Mouse (Mus musculus): ENCODE results near the gene Abca12. TPM values are rescaled to one million over a fixed set of nuclear protein-coding genes. Genes with fewer than 3 reads are reported as not detected.

Gene Abca12
- polyA plus RNA-seq, 1 experiment from 2014 or later = 0.28 TPM

DNA sequence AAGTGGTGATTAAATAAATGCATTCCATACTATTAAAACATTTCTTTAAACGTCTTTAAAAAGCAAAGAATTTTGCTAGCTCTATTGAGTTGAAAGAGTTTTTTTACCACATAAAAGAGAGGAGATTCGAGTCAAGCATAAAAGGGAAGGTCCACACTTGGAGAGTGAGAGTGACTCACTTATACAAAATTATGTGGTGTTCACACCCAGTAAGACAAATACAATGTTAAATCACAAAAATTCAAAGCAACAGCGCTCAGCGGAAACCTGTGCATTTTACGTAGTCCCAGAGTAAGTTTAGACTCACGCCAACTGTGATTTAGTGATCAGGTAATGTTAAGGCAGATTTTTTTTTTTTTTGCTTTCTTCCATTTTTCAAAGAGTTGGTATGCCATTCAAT is 104.1 kb downstream of the Abca12 start:
- Histone ChIP-seq H3K36me3 (no peaks in the 10 kb centered on the region), H3K27ac (no peak overlapping the region), H3K9ac (no peak overlapping the region), H3K4me3 (replicated peaks) (no peak overlapping the region), H3K4me1 (no peaks in the 10 kb centered on the region), H3K9me3 (no peaks in the 10 kb centered on the region), H3K4me2 (no peak overlapping the region), H3K27me3 (replicated peaks) (no peaks in the 10 kb centered on the region)
- no peak for ATAC-seq (ENCODE audit: insufficient read depth, low FRiP score, low read depth)
- WGBS = 69% methylated on average over 6 of the region's 6 CpGs

DNA sequence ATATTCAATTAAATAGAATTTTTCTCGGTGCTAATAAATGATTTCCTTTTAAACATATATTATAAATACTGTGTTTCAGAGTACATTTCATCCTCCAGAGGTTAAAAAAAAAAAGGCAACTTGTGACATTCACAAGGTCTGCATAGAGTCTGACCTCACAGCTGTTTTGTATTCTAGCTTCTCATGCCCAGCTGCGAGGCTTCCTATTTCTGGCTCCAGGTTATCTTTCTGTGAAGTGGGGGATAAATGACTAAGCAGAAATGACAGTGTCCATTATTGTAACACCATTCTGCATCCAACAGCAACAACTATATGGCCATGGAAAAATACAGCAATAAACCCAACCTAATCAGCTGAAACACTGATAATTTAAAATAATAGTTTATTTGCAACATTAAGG is 107.3 kb downstream of the Abca12 start:
- Histone ChIP-seq H3K27ac (no peak overlapping the region), H3K9me3 (no peaks in the 10 kb centered on the region), H3K36me3 (no peaks in the 10 kb centered on the region), H3K4me3 (replicated peaks) (no peak overlapping the region), H3K27me3 (replicated peaks) (no peaks in the 10 kb centered on the region), H3K4me2 (no peak overlapping the region), H3K9ac (no peak overlapping the region), H3K4me1 (no peaks in the 10 kb centered on the region)
- WGBS = 51% methylated on average over 2 of the region's 2 CpGs
- ATAC-seq (ENCODE audit: insufficient read depth, low FRiP score, low read depth) = no peak

DNA sequence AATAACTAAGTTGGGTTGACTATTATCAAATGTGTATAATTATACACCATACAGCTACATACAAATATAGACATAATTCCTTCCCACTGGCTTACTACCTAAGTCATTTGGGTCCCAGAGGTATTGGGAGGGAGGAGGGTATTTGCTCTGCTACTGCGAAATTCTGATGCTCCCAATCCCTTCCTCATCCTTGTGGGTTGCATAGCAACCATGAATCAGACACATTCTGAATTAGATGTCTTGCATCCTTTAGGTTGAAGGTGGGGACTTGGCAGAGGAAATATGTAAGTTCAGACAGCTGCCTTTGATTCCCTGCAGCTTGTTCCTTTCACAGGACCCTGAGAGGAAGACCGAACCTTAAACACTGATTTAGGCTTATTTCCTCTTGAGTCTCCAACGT is 108.5 kb downstream of the Abca12 start:
- no peaks in the 10 kb centered on the region for H3K9me3 ChIP-seq
- no peaks in the 10 kb centered on the region for H3K36me3 ChIP-seq
- no peak overlapping the region for H3K27ac ChIP-seq
- no peak for ATAC-seq (ENCODE audit: insufficient read depth, low FRiP score, low read depth)
- H3K4me2 ChIP-seq = no peak overlapping the region
- H3K27me3 ChIP-seq (replicated peaks) = no peaks in the 10 kb centered on the region
- H3K4me3 ChIP-seq (replicated peaks) = no peak overlapping the region
- H3K4me1 ChIP-seq = no peaks in the 10 kb centered on the region
- no peak overlapping the region for H3K9ac ChIP-seq
- WGBS = 39% methylated on average over 3 of the region's 3 CpGs

DNA sequence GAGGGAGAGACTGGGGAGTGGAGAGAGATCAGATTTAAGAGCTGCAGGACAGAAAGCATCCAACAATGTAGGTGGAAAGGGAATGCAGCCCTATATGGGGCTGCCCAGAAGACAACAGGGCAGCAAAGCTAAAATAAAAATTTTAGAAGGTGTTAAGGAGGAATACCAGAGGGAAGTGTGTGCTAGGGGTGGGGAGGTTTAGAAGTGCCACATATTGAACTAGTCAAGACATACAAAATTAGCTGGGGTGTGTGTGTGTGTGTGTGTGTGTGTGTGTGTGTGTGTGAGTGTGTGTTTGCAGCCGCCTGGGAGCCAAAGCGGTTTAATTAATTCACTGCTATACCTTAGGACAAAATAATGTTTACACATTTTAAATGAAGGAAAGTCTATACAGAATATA is 110.1 kb downstream of the Abca12 start:
- Histone ChIP-seq H3K4me3 (replicated peaks) (no peak overlapping the region), H3K27me3 (replicated peaks) (no peaks in the 10 kb centered on the region), H3K9ac (no peak overlapping the region), H3K4me1 (no peaks in the 10 kb centered on the region), H3K4me2 (no peak overlapping the region), H3K36me3 (no peaks in the 10 kb centered on the region), H3K27ac (no peak overlapping the region), H3K9me3 (no peaks in the 10 kb centered on the region)
- no peak for ATAC-seq (ENCODE audit: insufficient read depth, low FRiP score, low read depth)
- WGBS = 79% methylated on average over 2 of the region's 2 CpGs

DNA sequence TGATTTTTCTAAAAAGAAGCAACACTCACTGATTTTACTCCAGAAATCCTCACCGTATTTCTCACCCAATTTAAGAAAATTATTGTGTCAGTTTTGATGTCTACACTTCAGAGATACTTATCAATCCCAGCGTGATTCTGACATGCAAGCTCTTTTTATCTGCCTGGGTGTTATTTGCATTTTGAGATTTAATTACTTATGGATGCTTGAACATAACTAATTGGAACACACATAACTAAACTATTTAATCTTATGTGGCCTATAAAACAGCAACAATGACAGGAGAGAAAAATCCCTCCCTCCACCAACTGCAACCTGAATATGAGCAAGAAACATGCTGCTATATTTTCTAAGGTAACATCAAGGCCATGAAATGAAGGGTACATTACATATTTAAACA is 117.7 kb downstream of the Abca12 start:
- no peak overlapping the region for H3K9ac ChIP-seq
- no peaks in the 10 kb centered on the region for H3K27me3 ChIP-seq (replicated peaks)
- H3K36me3 ChIP-seq = no peaks in the 10 kb centered on the region
- no peaks in the 10 kb centered on the region for H3K9me3 ChIP-seq
- ATAC-seq (ENCODE audit: insufficient read depth, low FRiP score, low read depth) = no peak
- H3K4me1 ChIP-seq = no peaks in the 10 kb centered on the region
- no peak overlapping the region for H3K4me3 ChIP-seq (replicated peaks)
- H3K27ac ChIP-seq = no peak overlapping the region
- 77% methylated on average over 2 of the region's 2 CpGs for WGBS
- H3K4me2 ChIP-seq = no peak overlapping the region

DNA sequence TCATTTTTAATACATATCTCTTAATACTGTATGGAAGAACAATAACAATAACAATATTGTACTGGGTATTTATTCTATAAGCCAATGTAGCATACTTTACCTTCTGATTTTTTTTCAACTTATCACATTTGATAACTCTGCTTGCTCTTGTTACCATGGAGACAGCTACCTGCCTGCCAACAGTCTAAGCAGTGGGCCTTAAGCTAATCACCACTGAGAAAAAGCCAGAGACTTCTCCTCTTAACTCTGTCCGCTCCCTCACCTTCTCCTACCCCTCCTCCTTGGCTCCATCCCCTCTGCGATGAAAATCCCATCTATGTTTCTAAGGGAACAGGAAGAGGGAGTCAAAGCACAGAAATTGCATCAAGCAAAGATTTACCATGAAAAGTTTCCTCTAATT is 118.1 kb downstream of the Abca12 start:
- no peak for ATAC-seq (ENCODE audit: insufficient read depth, low FRiP score, low read depth)
- no peak overlapping the region for H3K4me2 ChIP-seq
- H3K36me3 ChIP-seq = no peaks in the 10 kb centered on the region
- 61% methylated on average over 2 of the region's 2 CpGs for WGBS
- no peaks in the 10 kb centered on the region for H3K4me1 ChIP-seq
- H3K4me3 ChIP-seq (replicated peaks) = no peak overlapping the region
- H3K27me3 ChIP-seq (replicated peaks) = no peaks in the 10 kb centered on the region
- no peak overlapping the region for H3K9ac ChIP-seq
- no peaks in the 10 kb centered on the region for H3K9me3 ChIP-seq
- no peak overlapping the region for H3K27ac ChIP-seq

DNA sequence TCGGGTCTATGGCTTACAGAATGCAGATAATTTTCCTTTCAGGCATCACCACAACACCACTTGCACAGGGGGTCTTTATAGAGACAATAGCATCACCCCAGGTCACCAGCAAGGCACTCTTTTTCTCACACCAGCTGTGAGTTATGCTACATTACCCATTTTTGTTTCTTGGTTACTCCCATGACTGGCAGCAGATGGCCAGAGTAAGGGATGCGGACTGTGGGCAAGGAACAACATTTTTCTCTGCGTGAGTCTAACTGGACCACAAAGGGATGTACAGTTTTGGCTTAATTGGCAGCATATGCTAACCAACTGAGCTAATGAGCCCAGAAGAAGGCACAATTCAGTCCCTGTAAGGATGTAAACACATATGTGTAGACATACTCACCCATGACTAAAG is 122.8 kb downstream of the Abca12 start:
- 76% methylated on average over 3 of the region's 3 CpGs for WGBS
- ATAC-seq (ENCODE audit: insufficient read depth, low FRiP score, low read depth) = no peak
- no peaks in the 10 kb centered on the region for H3K36me3 ChIP-seq

DNA sequence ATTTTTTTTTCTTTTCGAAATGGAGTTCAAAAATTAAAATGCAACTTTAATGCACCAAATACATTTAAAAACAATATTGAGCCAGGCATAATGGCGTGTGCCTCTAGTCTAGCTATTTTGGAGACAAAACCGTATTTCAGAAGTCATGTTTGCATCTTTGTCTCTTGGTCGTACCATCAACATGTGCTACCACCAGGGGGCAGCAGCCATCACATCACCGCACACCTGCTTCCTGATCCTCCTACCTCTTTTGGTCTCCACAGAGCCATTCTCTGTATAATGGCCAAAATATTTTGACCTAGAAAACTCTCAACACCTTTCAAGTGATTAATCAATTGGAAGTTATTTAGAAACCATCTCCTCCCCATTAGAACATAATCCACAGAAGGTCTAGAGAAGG is 125.2 kb downstream of the Abca12 start:
- H3K9me3 ChIP-seq = no peaks in the 10 kb centered on the region
- H3K27me3 ChIP-seq (replicated peaks) = no peaks in the 10 kb centered on the region
- no peaks in the 10 kb centered on the region for H3K36me3 ChIP-seq
- WGBS = 24% methylated on average over 5 of the region's 5 CpGs
- no peak for ATAC-seq (ENCODE audit: insufficient read depth, low FRiP score, low read depth)
- H3K4me1 ChIP-seq = no peaks in the 10 kb centered on the region
- no peak overlapping the region for H3K4me2 ChIP-seq
- H3K9ac ChIP-seq = no peak overlapping the region
- no peak overlapping the region for H3K4me3 ChIP-seq (replicated peaks)
- no peak overlapping the region for H3K27ac ChIP-seq

More for the DNA sequence above, 122.8 kb downstream of the Abca12 start:
- H3K27ac ChIP-seq = no peak overlapping the region
- no peak overlapping the region for H3K4me3 ChIP-seq (replicated peaks)
- H3K4me2 ChIP-seq = no peak overlapping the region
- no peaks in the 10 kb centered on the region for H3K4me1 ChIP-seq
- H3K9me3 ChIP-seq = no peaks in the 10 kb centered on the region
- H3K9ac ChIP-seq = no peak overlapping the region
- no peaks in the 10 kb centered on the region for H3K27me3 ChIP-seq (replicated peaks)

DNA sequence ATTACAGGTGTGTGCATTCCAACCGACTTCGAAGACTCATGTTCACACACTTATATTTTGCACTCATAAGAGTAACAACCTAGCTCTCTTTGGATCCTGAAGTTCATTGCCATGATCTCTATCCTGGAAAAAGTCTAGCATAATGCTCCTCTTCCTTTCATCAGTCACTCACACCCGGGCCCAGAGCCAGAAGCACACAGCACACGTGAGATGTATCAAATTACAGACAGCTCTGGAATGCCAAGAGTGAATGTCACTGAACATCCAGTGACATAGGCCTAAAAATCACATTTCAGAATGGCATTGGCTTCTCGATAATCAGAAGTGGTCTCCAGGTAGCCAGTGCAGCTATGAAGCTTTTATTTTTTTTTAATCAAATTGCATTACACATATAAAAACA is 137.8 kb downstream of the Abca12 start:
- H3K9me3 ChIP-seq = no peaks in the 10 kb centered on the region
- WGBS = 39% methylated on average over 5 of the region's 5 CpGs

DNA sequence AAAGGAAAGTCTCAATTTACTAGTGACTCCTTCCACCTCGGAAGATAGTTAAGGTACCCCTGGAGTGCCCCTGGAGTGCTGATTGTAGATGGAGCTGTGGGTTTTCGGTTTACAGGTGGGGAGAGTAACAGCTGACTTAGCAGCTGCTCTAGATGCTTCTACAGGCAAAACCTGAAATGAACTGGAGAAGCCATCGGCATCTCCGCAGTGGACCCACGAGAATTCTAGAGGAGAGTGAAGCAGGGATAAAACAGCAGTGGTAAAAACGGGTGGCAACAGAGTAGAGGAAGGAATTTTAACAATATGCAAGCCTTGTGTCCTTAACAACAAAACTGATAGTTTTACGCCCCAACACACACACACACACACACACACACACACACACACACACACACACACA is 142.2 kb downstream of the Abca12 start:
- no peak for ATAC-seq (ENCODE audit: insufficient read depth, low FRiP score, low read depth)
- Histone ChIP-seq H3K9me3 (no peaks in the 10 kb centered on the region), H3K9ac (no peak overlapping the region), H3K4me1 (no peaks in the 10 kb centered on the region), H3K27ac (no peak overlapping the region), H3K36me3 (no peaks in the 10 kb centered on the region), H3K4me2 (no peak overlapping the region), H3K27me3 (replicated peaks) (no peaks in the 10 kb centered on the region), H3K4me3 (replicated peaks) (no peak overlapping the region)
- WGBS = 78% methylated on average over 7 of the region's 7 CpGs

More for the DNA sequence above, 137.8 kb downstream of the Abca12 start:
- Histone ChIP-seq H3K4me3 (replicated peaks) (no peak overlapping the region), H3K27ac (no peak overlapping the region), H3K4me1 (no peaks in the 10 kb centered on the region), H3K27me3 (replicated peaks) (no peaks in the 10 kb centered on the region), H3K36me3 (no peaks in the 10 kb centered on the region), H3K9ac (no peak overlapping the region), H3K4me2 (no peak overlapping the region)
- ATAC-seq (ENCODE audit: insufficient read depth, low FRiP score, low read depth) = no peak

DNA sequence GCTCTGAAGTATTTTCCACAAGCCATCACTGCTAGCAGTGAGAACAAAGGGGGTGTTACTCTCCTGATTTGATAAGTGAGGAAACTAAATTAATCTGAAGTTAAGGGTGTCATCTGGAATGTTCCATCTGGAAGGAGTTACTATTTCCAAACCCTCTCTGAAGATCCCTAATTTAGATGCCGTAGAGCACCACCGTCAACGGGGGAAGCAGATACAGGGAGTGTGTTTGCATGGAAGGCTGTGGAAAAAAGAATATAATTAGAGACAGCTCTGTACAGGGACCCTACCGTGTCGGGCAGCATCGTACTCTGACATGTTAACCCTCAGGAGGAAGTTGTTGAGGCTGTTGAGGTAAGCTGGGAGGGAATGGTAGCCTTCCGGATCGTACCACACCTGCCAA is 142.6 kb downstream of the Abca12 start:
- H3K4me3 ChIP-seq (replicated peaks) = no peak overlapping the region
- H3K36me3 ChIP-seq = no peaks in the 10 kb centered on the region
- no peak overlapping the region for H3K4me2 ChIP-seq
- no peaks in the 10 kb centered on the region for H3K27me3 ChIP-seq (replicated peaks)
- H3K27ac ChIP-seq = no peak overlapping the region
- H3K9me3 ChIP-seq = no peaks in the 10 kb centered on the region
- no peak overlapping the region for H3K9ac ChIP-seq
- WGBS = 80% methylated on average over 8 of the region's 8 CpGs
- H3K4me1 ChIP-seq = no peaks in the 10 kb centered on the region
- ATAC-seq (ENCODE audit: insufficient read depth, low FRiP score, low read depth) = no peak

DNA sequence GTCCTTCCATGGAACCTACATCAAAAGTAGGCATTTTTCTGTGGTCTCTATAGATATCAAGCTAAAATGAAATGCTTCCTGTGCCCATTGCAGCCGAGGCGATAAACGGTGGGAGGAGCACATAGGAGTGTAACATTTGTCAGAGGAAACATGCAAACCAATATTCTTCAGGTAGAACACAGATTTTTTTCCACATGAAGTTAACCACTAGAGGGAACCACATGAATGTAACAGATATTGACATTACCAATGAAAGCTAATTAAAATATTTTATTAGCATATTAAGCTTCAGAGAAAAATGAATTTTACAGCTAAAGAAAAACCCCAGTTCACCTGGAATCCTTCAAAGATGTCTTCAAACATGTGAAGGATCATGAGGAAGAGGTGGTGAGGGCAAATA is 144.6 kb downstream of the Abca12 start:
- H3K27ac ChIP-seq = no peak overlapping the region
- no peaks in the 10 kb centered on the region for H3K4me1 ChIP-seq
- H3K36me3 ChIP-seq = no peaks in the 10 kb centered on the region
- no peaks in the 10 kb centered on the region for H3K9me3 ChIP-seq
- WGBS = 83% methylated on average over 3 of the region's 3 CpGs
- ATAC-seq (ENCODE audit: insufficient read depth, low FRiP score, low read depth) = no peak
- H3K4me3 ChIP-seq (replicated peaks) = no peak overlapping the region
- H3K4me2 ChIP-seq = no peak overlapping the region
- no peak overlapping the region for H3K9ac ChIP-seq
- H3K27me3 ChIP-seq (replicated peaks) = no peaks in the 10 kb centered on the region

DNA sequence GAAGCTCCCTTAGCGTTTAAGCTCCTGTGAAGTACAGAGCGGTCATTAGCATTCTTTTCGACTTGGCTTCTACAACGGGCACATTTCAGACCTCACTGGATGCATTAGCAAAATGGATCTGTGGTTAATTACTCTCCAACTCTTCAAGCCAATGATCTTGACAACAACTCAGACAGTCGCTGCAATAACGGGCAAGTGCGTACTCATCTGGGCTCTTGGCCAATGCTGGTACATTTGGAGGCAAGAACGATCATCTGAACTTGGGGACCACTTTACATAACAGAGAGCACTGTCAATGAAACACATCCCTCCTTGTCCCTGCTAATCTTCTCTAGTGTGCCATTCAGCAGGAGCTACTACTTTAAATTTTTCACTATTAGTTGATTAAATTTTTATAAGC is 148.1 kb downstream of the Abca12 start:
- H3K27me3 ChIP-seq (replicated peaks) = no peaks in the 10 kb centered on the region
- no peaks in the 10 kb centered on the region for H3K4me1 ChIP-seq
- H3K4me3 ChIP-seq (replicated peaks) = no peak overlapping the region
- H3K36me3 ChIP-seq = no peaks in the 10 kb centered on the region
- H3K9me3 ChIP-seq = no peaks in the 10 kb centered on the region
- WGBS = 92% methylated on average over 8 of the region's 8 CpGs
- no peak overlapping the region for H3K27ac ChIP-seq
- no peak overlapping the region for H3K4me2 ChIP-seq
- no peak for ATAC-seq (ENCODE audit: insufficient read depth, low FRiP score, low read depth)
- H3K9ac ChIP-seq = no peak overlapping the region
